7 mouse cellular contexts compared by ENCODE assay signal in the genomic region with DNA sequence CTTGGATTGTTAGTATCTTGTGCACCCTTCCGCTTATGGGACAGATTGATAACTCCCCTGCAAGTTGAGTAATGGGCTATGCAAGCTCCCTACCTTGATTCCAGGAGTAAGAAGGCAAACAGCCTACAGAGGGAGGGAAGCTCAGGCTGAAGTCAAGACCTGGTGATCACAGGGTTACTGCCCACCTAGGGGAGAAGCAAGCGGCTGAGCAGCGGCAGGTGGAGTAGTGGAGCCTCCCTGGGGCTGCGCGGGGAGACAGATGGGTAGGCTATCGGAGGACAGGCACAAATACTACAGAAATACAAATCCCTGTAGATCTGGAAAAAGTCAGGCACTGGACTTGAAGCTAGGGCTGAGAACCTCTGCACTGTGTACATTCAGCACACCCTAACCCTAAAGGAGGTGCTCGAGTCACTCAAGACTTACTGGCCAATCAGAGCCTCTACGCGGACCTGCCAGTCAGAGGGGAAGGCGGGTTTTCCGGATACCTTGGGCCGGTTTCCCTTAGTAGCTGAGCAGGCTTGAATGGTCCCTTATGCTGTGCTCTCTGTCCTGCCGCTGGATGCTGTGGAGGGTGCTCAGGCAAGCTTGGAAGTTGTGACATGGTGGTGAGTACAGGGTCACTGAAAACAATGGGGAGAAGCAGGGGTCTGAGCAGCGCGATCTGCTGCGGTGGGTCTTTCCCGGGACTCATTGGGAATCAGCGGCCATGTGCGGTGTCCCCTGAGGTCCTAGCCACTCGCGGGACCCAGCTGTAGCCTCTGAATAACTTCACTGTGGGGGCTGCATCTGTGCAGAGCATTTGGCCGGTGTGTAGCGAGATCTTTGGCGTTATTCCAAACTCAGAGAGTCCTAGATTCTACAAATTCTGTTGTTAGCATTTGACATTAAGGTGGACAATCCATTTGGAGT. TPM values are rescaled to one million over a fixed set of nuclear protein-coding genes. Genes with fewer than 3 reads are reported as not detected.
DNase-seq lines count a peak whose midpoint lies in the region; ATAC-seq lines count a peak whose summit lies in the region.
"Not testable (repeated sequence)": the region's sequence is repeated elsewhere in the genome, so short reads cannot be mapped to it uniquely, and the experiment has no call there.

A gene (plus strand): TSS at position 496 of the 912 bp plus-strand sequence.

- H3K27ac ChIP-seq in embryonic facial prominence, embryonic 12.5 days; midbrain, embryonic 11.5 days (ENCODE audit: low read depth, low read length): not testable (repeated sequence)

- whole genome bisulfite sequencing in embryonic facial prominence, embryonic 12.5 days = no CpG with 5 or more reads among the region's 24 CpGs
- no CpG with 5 or more reads among the region's 24 CpGs for WGBS in midbrain, embryonic 11.5 days

- H3K9me3 ChIP-seq in embryonic facial prominence, embryonic 12.5 days; midbrain, embryonic 11.5 days (ENCODE audit: control insufficient read depth, low read length): not testable (repeated sequence)

- not testable (repeated sequence) for ATAC-seq in embryonic facial prominence, embryonic 12.5 days (ENCODE audit: insufficient number of reproducible peaks, insufficient read depth, low FRiP score, low TSS enrichment); midbrain, embryonic 11.5 days (ENCODE audit: low FRiP score)

- not testable (repeated sequence) for H3K4me1 ChIP-seq in embryonic facial prominence, embryonic 12.5 days; midbrain, embryonic 11.5 days (ENCODE audit: control insufficient read depth, insufficient read depth, low read length)

- not testable (repeated sequence) for H3K9ac ChIP-seq in embryonic facial prominence, embryonic 12.5 days; midbrain, embryonic 11.5 days (ENCODE audit: low read length)

- not testable (repeated sequence) for H3K27me3 ChIP-seq in embryonic facial prominence, embryonic 12.5 days; midbrain, embryonic 11.5 days (ENCODE audit: control insufficient read depth, insufficient read depth, low read length)

- H3K36me3 ChIP-seq in embryonic facial prominence, embryonic 12.5 days; midbrain, embryonic 11.5 days (ENCODE audit: control insufficient read depth, insufficient read depth, low read length): not testable (repeated sequence)

- H3K4me3 ChIP-seq in embryonic facial prominence, embryonic 12.5 days; midbrain, embryonic 11.5 days (ENCODE audit: low read depth, low read length): not testable (repeated sequence)

- H3K4me2 ChIP-seq in embryonic facial prominence, embryonic 12.5 days (replicated peaks); midbrain, embryonic 11.5 days: not testable (repeated sequence)

- DNase-seq in adrenal gland, postnatal 10 days = peak; percentile 89
- peak; percentile 99 for DNase-seq in heart, adult 11 months
- DNase-seq in kidney, adult 18-20 months = peak; percentile 85
- DNase-seq in left cerebral cortex, postnatal 4 days = peak; percentile 75
- not testable (repeated sequence) for DNase-seq in midbrain, embryonic 11.5 days (ENCODE audit: low spot score, missing footprints)
- DNase-seq in right cerebral cortex, postnatal 4 days = peak; percentile 58

- intact Hi-C loops in left cerebral cortex, postnatal 4 days (cut with DNase I) = loop anchor here (10.0 kb wide), 1 partner anchor 71 kb away; a partner anchor contains a TSS

RNA-seq across cellular contexts. Expression of the gene that starts here (rescaled TPM):
- 10 to 100 TPM; 14.3 to 29.2 TPM for total RNA-seq in adrenal gland, postnatal 10 days (2021)
- 27.4 and 28.7 TPM in 2 replicates for polyA plus RNA-seq in embryonic facial prominence, embryonic 12.5 days (2016; fragmentation: Nextera tagmentation; extraction: Ambion mirVana)
- total RNA-seq in left cerebral cortex, postnatal 4 days (2021) = 10 to 100 TPM; 59.9 to 76.3 TPM
- polyA plus RNA-seq in midbrain, embryonic 11.5 days (2014; fragmentation: Nextera tagmentation; extraction: Ambion mirVana) = 21.6 and 22.0 TPM in 2 replicates
